Mouse (Mus musculus) embryonic facial prominence, embryonic 13.5 days (tissue): Measurements from ENCODE around the gene 1700037H04Rik. TPM values are rescaled to one million over a fixed set of nuclear protein-coding genes. Genes with fewer than 3 reads are reported as not detected.

ENCODE experiments used
- ATAC-seq: fragments of 200-750 bp; cut with Nextera tagmentation; 2 replicates; pipeline ENCODE4 v1.8.0; 2017; ENCODE audit warnings: low read depth; ENCODE audit not compliant: insufficient number of reproducible peaks, insufficient read depth, low FRiP score, low TSS enrichment
- H3K27ac ChIP-seq: fragments of 300-500 bp; sonication (generic); 2 replicates; pipeline ENCODE4 v1.5.1; 2015; ENCODE audit warnings: moderate library complexity, mild to moderate bottlenecking, inconsistent platforms
- H3K27me3 ChIP-seq: fragments of 300-500 bp; sonication (generic); 2 replicates; pipeline ENCODE4 v1.6.1; 2015; ENCODE audit warnings: mild to moderate bottlenecking, inconsistent platforms
- H3K36me3 ChIP-seq: fragments of 300-500 bp; sonication (generic); 2 replicates; pipeline ENCODE4 v1.6.1; 2015; ENCODE audit warnings: mild to moderate bottlenecking, inconsistent platforms
- H3K4me1 ChIP-seq: fragments of 300-500 bp; sonication (generic); 2 replicates; pipeline ENCODE4 v1.6.1; 2015; ENCODE audit warnings: inconsistent platforms
- H3K4me2 ChIP-seq: fragments of 300-500 bp; sonication (generic); 2 replicates; pipeline ENCODE4 v1.6.1; 2015; ENCODE audit warnings: moderate library complexity, mild to moderate bottlenecking, inconsistent platforms
- H3K4me3 ChIP-seq: fragments of 300-500 bp; sonication (generic); 2 replicates; pipeline ENCODE4 v1.5.1; 2015; ENCODE audit warnings: mild to moderate bottlenecking, inconsistent platforms
- H3K9ac ChIP-seq: fragments of 300-500 bp; sonication (generic); 2 replicates; pipeline ENCODE4 v1.6.1; 2015; ENCODE audit warnings: mild to moderate bottlenecking, inconsistent platforms
- H3K9me3 ChIP-seq: fragments of 300-500 bp; sonication (generic); 2 replicates; pipeline ENCODE4 v1.6.1; 2016; ENCODE audit warnings: inconsistent platforms
- WGBS: fragments of 180-500 bp; shearing (Covaris S2); methylation state at CpG from one replicate; pipeline ENCODE4 v1.1.7; 2015; ENCODE audit warnings: mixed read lengths; 5-methylcytosine and 5-hydroxymethylcytosine counted together
- polyA plus RNA-seq: library from polyadenylated mRNA; unstranded; fragments of >200 nt; fragmentation: Nextera tagmentation; extraction: Ambion mirVana; gene quantifications from 2 replicates; pipeline ENCODE4 v1.2.1, GENCODE M21; 2015

The 1700037H04Rik gene
- polyA plus RNA-seq, 1 experiment from 2014 or later: 71.4 TPM

DNA sequence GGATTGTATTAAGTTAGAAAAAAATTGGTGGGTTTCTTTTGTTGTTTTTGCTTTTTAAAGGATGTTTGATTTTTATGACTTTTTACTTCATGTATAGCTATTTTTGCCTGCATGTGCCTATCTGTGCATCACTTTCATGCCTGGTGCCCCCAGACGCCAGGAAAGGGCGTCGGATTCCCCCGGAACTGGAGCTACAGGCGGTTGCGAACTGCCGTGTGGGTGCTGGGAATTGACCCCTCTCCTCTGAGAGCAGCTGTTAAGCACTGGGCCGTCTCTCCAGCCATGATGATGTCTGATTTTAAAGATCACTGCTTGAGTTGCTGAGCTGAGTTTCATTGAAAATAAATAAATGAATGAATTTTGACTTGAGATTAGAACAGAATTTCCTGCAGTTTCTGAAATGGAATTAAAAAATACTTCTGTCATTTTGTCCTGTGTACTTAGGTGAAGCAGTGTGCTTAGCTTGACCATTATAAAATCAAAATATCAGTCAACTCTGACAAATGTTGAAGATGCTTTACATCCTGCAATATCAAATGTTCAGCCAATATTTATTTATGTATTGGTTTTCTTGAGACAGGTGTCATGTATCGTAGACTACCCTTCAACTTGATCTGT lies 26.8 kb downstream of the 1700037H04Rik start, which contains the start of gene Gm11037:
TSS of gene Gm11037 (plus strand) at position 568 of the 618 bp plus-strand sequence.
- H3K4me3 ChIP-seq: no peak within 1 kb of the TSS
- no peaks in the 10 kb centered on the region for H3K9me3 ChIP-seq
- no peak within 1 kb of the TSS for H3K4me2 ChIP-seq
- peaks cover 37% of the 10 kb centered on the region for H3K36me3 ChIP-seq
- no peak for ATAC-seq
- peaks cover 36% of the 10 kb centered on the region for H3K4me1 ChIP-seq
- no peaks in the 10 kb centered on the region for H3K27me3 ChIP-seq
- peak within 1 kb of the TSS; percentile 58 for H3K27ac ChIP-seq
- WGBS: 66% methylated on average over 9 of the region's 9 CpGs
- 0 out of 2 replicates have a peak within 1 kb of the TSS, but pooled peaks have one; percentile 27 for H3K9ac ChIP-seq

- Histone ChIP-seq H3K4me2 (no peak overlapping the region), H3K27ac (peak overlapping the region; percentile 58), H3K9ac (no peak overlapping the region), H3K4me1 (peaks cover 43% of the 10 kb centered on the region), H3K4me3 (no peak overlapping the region), H3K36me3 (peaks cover 33% of the 10 kb centered on the region), H3K9me3 (no peaks in the 10 kb centered on the region), H3K27me3 (no peaks in the 10 kb centered on the region)
- WGBS: 73% methylated on average over 10 of the region's 10 CpGs
- no peak for ATAC-seq
Measured at GRCm38 (mm10) chr2:131132111-131132888, 27.6 kb downstream of the 1700037H04Rik start.

- peaks cover 21% of the 10 kb centered on the region for H3K36me3 ChIP-seq
- no peaks in the 10 kb centered on the region for H3K27me3 ChIP-seq
- H3K9ac ChIP-seq: no peak overlapping the region
- no peak overlapping the region for H3K4me2 ChIP-seq
- ATAC-seq: no peak
- peaks cover 56% of the 10 kb centered on the region for H3K4me1 ChIP-seq
- H3K27ac ChIP-seq: no peak overlapping the region
- no peak overlapping the region for H3K4me3 ChIP-seq
- 90% methylated on average over 2 of the region's 2 CpGs for WGBS
- H3K9me3 ChIP-seq: no peaks in the 10 kb centered on the region
Measured at GRCm38 (mm10) chr2:131130849-131131248, 29.0 kb downstream of the 1700037H04Rik start.

GRCm38 (mm10) chr2:131129836-131130235 lies 30.0 kb downstream of the 1700037H04Rik start:
- no peak overlapping the region for H3K4me2 ChIP-seq
- H3K27ac ChIP-seq: no peak overlapping the region
- H3K36me3 ChIP-seq: peaks cover 11% of the 10 kb centered on the region
- H3K4me3 ChIP-seq: no peak overlapping the region
- no peak overlapping the region for H3K9ac ChIP-seq
- ATAC-seq: no peak
- peaks cover 54% of the 10 kb centered on the region for H3K4me1 ChIP-seq
- 85% methylated on average over 5 of the region's 5 CpGs for WGBS
- H3K9me3 ChIP-seq: no peaks in the 10 kb centered on the region
- H3K27me3 ChIP-seq: no peaks in the 10 kb centered on the region

GRCm38 (mm10) chr2:131128636-131129157 lies 31.2 kb downstream of the 1700037H04Rik start:
- no peak for ATAC-seq
- Histone ChIP-seq H3K4me2 (peak overlapping the region; percentile 72), H3K27me3 (no peaks in the 10 kb centered on the region), H3K4me3 (peak overlapping the region; percentile 68; the same call in 1 of the 2 replicates), H3K36me3 (no peaks in the 10 kb centered on the region; the same call in none of the 2 replicates), H3K9me3 (no peaks in the 10 kb centered on the region), H3K9ac (no peak overlapping the region), H3K4me1 (peaks cover 46% of the 10 kb centered on the region), H3K27ac (no peak overlapping the region)
- 75% methylated on average over 3 of the region's 3 CpGs for WGBS

DNA sequence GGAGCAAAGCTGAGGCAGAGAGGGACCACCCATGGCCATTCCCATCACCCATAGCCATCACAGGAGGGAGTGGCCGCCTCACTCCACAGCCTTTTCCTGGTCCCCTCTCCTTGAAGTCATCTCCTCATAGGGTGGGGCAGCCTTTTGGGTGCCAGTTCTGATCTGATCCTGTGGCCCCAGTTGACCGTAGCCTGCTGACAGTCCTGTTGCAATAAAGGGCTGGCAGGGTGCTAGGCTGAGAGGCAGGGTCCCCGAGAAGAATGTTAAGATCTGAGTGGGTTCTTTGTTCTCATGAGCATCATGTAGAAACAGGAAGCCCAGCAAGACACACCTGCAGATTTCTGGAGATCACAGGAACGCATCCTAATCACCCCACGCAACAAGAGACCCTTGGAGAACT lies 31.7 kb downstream of the 1700037H04Rik start:
- Histone ChIP-seq H3K4me3 (peak overlapping the region; percentile 68), H3K9me3 (no peaks in the 10 kb centered on the region), H3K9ac (peak overlapping the region; percentile 86), H3K4me2 (peak overlapping the region; percentile 72), H3K4me1 (peaks cover 46% of the 10 kb centered on the region), H3K36me3 (no peaks in the 10 kb centered on the region; the same call in 1 of the 2 replicates), H3K27ac (no peak overlapping the region), H3K27me3 (no peaks in the 10 kb centered on the region)
- WGBS: 78% methylated on average over 5 of the region's 5 CpGs
- no peak for ATAC-seq

- Histone ChIP-seq H3K9me3 (no peaks in the 10 kb centered on the region), H3K4me1 (peaks cover 39% of the 10 kb centered on the region), H3K4me3 (peak within 1 kb of the TSS; percentile 68), H3K27ac (peak within 1 kb of the TSS; percentile 91), H3K27me3 (no peaks in the 10 kb centered on the region), H3K36me3 (no peaks in the 10 kb centered on the region), H3K4me2 (peak within 1 kb of the TSS; percentile 72), H3K9ac (peak within 1 kb of the TSS; percentile 86)
- ATAC-seq: peak; percentile 90
- whole genome bisulfite sequencing: under 1% methylated on average over 28 of the region's 28 CpGs
Measured at GRCm38 (mm10) chr2:131127161-131127730, 32.6 kb downstream of the 1700037H04Rik start, which contains the start of gene Hspa12b. Gene Hspa12b (plus strand): TSS chr2:131127280.

GRCm38 (mm10) chr2:131125964-131126815 lies 33.7 kb downstream of the 1700037H04Rik start:
- no peak for ATAC-seq
- peaks cover 38% of the 10 kb centered on the region for H3K4me1 ChIP-seq
- whole genome bisulfite sequencing: 41% methylated on average over 9 of the region's 9 CpGs
- peak overlapping the region; percentile 86 for H3K9ac ChIP-seq
- H3K36me3 ChIP-seq: no peaks in the 10 kb centered on the region
- no peaks in the 10 kb centered on the region for H3K9me3 ChIP-seq
- no peaks in the 10 kb centered on the region for H3K27me3 ChIP-seq
- H3K27ac ChIP-seq: peak overlapping the region; percentile 91
- H3K4me3 ChIP-seq: peak overlapping the region; percentile 68; the same call in 1 of the 2 replicates
- H3K4me2 ChIP-seq: peak overlapping the region; percentile 72

DNA sequence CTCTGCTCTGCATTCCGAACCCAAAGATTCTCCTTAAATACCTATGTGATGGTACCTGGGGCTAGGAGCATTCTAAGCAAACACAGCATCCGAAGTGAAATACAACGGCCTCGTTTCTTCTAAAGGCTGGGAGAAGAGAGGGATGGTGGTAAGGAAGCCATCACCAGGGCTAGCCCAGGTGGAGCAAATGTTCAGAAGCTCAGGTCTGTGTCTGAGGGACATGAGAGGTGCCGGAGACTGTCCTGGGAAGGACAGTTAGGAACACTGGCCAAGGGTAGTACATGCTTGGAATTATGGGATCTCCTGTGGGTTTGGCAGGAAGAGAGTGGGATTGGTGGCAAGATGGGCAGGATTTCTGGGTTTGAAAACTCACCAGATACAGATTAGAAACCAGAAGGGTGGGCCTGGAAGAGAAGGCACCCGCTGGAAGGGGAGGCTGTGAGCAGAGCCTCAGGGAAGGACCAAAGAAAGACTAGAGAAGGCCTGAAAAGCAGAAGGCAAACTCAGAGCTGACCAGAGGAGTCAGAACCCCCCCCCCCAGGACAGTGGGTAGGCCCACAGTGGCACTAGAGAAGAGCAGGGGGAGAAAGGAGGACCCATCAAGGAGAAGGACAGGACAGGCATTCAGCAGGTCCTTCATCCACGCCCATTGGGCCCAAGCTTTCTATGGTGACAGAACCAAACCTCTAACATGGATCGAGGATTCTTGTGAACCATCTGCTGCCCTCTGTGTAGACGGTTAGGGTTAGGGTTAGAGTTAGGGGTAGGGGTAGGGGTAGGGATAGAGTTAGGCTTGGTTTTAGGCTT lies 34.5 kb downstream of the 1700037H04Rik start:
- H3K9ac ChIP-seq: no peak overlapping the region; the same call in 1 of the 2 replicates
- H3K27me3 ChIP-seq: no peaks in the 10 kb centered on the region
- no peaks in the 10 kb centered on the region for H3K36me3 ChIP-seq
- H3K4me2 ChIP-seq: no peak overlapping the region
- no peaks in the 10 kb centered on the region for H3K9me3 ChIP-seq
- H3K4me3 ChIP-seq: no peak overlapping the region
- ATAC-seq: no peak
- H3K27ac ChIP-seq: no peak overlapping the region
- 92% methylated on average over 9 of the region's 9 CpGs for WGBS
- H3K4me1 ChIP-seq: peaks cover 38% of the 10 kb centered on the region

DNA sequence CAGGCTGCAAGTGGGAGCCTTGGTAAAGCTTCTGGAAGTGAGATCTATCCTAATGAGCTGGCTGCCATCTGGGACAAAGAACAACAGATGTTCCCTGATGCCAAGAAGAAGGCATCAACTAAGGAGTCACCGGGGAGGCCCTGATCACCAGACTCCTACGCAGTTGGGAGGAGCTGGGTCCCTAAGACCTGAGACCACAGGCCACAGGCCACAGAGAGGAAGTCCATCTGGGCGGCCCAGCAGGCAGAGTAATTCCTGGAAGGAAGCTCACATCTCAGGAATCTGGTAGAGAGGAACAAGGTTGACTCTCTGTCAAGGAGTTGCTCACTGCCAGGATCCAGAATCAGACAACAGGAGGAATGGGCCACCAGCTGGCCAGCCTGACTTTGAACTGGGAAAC lies 35.7 kb downstream of the 1700037H04Rik start:
- Histone ChIP-seq H3K9me3 (no peaks in the 10 kb centered on the region), H3K9ac (no peak overlapping the region), H3K4me3 (no peak overlapping the region), H3K36me3 (no peaks in the 10 kb centered on the region), H3K27ac (no peak overlapping the region), H3K4me2 (no peak overlapping the region), H3K27me3 (no peaks in the 10 kb centered on the region), H3K4me1 (peaks cover 33% of the 10 kb centered on the region)
- ATAC-seq: no peak
- WGBS: 77% methylated on average over 3 of the region's 3 CpGs
